Mouse (Mus musculus): ENCODE measurements at regions not wholly inside any gene's neighbourhood (a gene's known extent, or its start where the extent isn't known, plus 50 kb on each side); places are given as distances from the start of the nearest gene placed in this dataset.

GRCm38 (mm10) chr15:26469901-26470383, 161.1 kb downstream of the March11 start:
- DNase-seq (ENCODE audit: low read depth): peak; percentile 5

GRCm38 (mm10) chr15:26487378-26487777, 178.5 kb downstream of the March11 start:
- no peak for DNase-seq (ENCODE audit: low read depth)
